Mouse (Mus musculus) forebrain, embryonic 12.5 days (tissue): ENCODE measurements around the gene Sel1l. TPM values are rescaled to one million over a fixed set of nuclear protein-coding genes. Genes with fewer than 3 reads are reported as not detected.
A peak's percentile ranks its signal among the peaks of the same experiment; 100 is the strongest.
"Not testable (repeated sequence)": the region's sequence is repeated elsewhere in the genome, so short reads cannot be mapped to it uniquely, and the experiment has no call there.

Experiments
- ATAC-seq: fragments of 200-750 bp; cut with Nextera tagmentation; 2 replicates; pipeline ENCODE4 v1.8.0; 2017; ENCODE audit warnings: moderate TSS enrichment; ENCODE audit not compliant: low FRiP score
- H3K27ac ChIP-seq: fragments of 300-500 bp; sonication (generic); 2 replicates; pipeline ENCODE4 v1.5.1; 2016; ENCODE audit warnings: mild to moderate bottlenecking
- H3K27me3 ChIP-seq: fragments of 300-500 bp; sonication (generic); 2 replicates; pipeline ENCODE4 v1.6.1; 2016; ENCODE audit warnings: mild to moderate bottlenecking
- H3K36me3 ChIP-seq: fragments of 300-500 bp; sonication (generic); replicated peaks from 2 replicates; pipeline ENCODE4 v1.6.1; 2016; ENCODE audit warnings: mild to moderate bottlenecking
- H3K4me1 ChIP-seq: fragments of 300-500 bp; sonication (generic); 2 replicates; pipeline ENCODE4 v1.6.1; 2016
- H3K4me2 ChIP-seq: fragments of 300-500 bp; sonication (generic); 2 replicates; pipeline ENCODE4 v1.6.1; 2016; ENCODE audit warnings: mild to moderate bottlenecking, moderate library complexity
- H3K4me3 ChIP-seq: fragments of 300-500 bp; sonication (generic); replicated peaks from 2 replicates; pipeline ENCODE4 v1.5.1; 2016; ENCODE audit warnings: mild to moderate bottlenecking
- H3K9ac ChIP-seq: fragments of 300-500 bp; sonication (generic); 2 replicates; pipeline ENCODE4 v1.6.1; 2016; ENCODE audit warnings: mild to moderate bottlenecking
- H3K9me3 ChIP-seq: fragments of 300-500 bp; sonication (generic); 2 replicates; pipeline ENCODE4 v1.6.1; 2016
- WGBS: fragments of 180-500 bp; shearing (Covaris S2); methylation state at CpG from one replicate; pipeline ENCODE4 v1.1.7; 2016; 5-methylcytosine and 5-hydroxymethylcytosine counted together
- polyA plus RNA-seq: library from polyadenylated mRNA; unstranded; fragments of >200 nt; fragmentation: Nextera tagmentation; extraction: Ambion mirVana; gene quantifications from 2 replicates; pipeline ENCODE4 v1.2.1, GENCODE M21; 2016

The Sel1l gene
- polyA plus RNA-seq, 1 experiment from 2014 or later = 69.7 TPM

- Histone ChIP-seq H3K27me3 (0 out of 2 replicates have a peak, but pooled peaks cover 3% of the 10 kb centered on the region), H3K4me2 (no peak overlapping the region), H3K36me3 (no peaks in the 10 kb centered on the region), H3K9ac (no peak overlapping the region), H3K9me3 (no peaks in the 10 kb centered on the region), H3K4me3 (no peak overlapping the region), H3K4me1 (no peaks in the 10 kb centered on the region), H3K27ac (no peak overlapping the region)
- WGBS = 55% methylated on average over 6 of the region's 6 CpGs
- peak; percentile 47; the same call in 1 of the 2 replicates for ATAC-seq
Measured at GRCm38 (mm10) chr12:91789801-91790200, 59.2 kb downstream of the Sel1l start.

- not testable (repeated sequence) for H3K27me3 ChIP-seq, H3K4me1 ChIP-seq, H3K9ac ChIP-seq, ATAC-seq, H3K4me3 ChIP-seq, H3K4me2 ChIP-seq, H3K9me3 ChIP-seq, H3K27ac ChIP-seq, H3K36me3 ChIP-seq
- WGBS = 63% methylated on average over 3 of the region's 3 CpGs
Measured at GRCm38 (mm10) chr12:91788446-91788845, 60.5 kb downstream of the Sel1l start.

GRCm38 (mm10) chr12:91787959-91788437 is 61.0 kb downstream of the Sel1l start, which contains the start of gene Ston2:
Gene Ston2, minus strand, starts transcription at chr12:91788387.
- H3K9ac ChIP-seq = no peak within 1 kb of the TSS
- 88% methylated on average over 9 of the region's 9 CpGs for WGBS
- H3K9me3 ChIP-seq = no peaks in the 10 kb centered on the region
- H3K4me2 ChIP-seq = no peak within 1 kb of the TSS
- no peak within 1 kb of the TSS for H3K4me3 ChIP-seq
- H3K4me1 ChIP-seq = no peaks in the 10 kb centered on the region
- 0 out of 2 replicates have a peak, but pooled peaks cover 3% of the 10 kb centered on the region for H3K27me3 ChIP-seq
- ATAC-seq = no peak
- H3K36me3 ChIP-seq = no peaks in the 10 kb centered on the region
- H3K27ac ChIP-seq = no peak within 1 kb of the TSS

- Histone ChIP-seq H3K9ac (no peak overlapping the region), H3K27me3 (no peaks in the 10 kb centered on the region), H3K27ac (no peak overlapping the region), H3K9me3 (no peaks in the 10 kb centered on the region), H3K4me2 (no peak overlapping the region), H3K36me3 (no peaks in the 10 kb centered on the region), H3K4me1 (no peaks in the 10 kb centered on the region), H3K4me3 (no peak overlapping the region)
- no peak for ATAC-seq
- 63% methylated on average over 10 of the region's 10 CpGs for WGBS
Measured at GRCm38 (mm10) chr12:91786355-91786754, 62.6 kb downstream of the Sel1l start.

- Histone ChIP-seq H3K4me3 (no peak overlapping the region), H3K4me2 (no peak overlapping the region), H3K27me3 (0 out of 2 replicates have a peak, but pooled peaks cover 5% of the 10 kb centered on the region), H3K36me3 (no peaks in the 10 kb centered on the region), H3K27ac (no peak overlapping the region), H3K9me3 (no peaks in the 10 kb centered on the region), H3K4me1 (peaks cover 17% of the 10 kb centered on the region), H3K9ac (no peak overlapping the region)
- 92% methylated on average over 5 of the region's 5 CpGs for WGBS
- no peak for ATAC-seq
Measured at GRCm38 (mm10) chr12:91781432-91781831, 67.5 kb downstream of the Sel1l start.

- no peaks in the 10 kb centered on the region for H3K9me3 ChIP-seq
- no peaks in the 10 kb centered on the region for H3K36me3 ChIP-seq
- H3K9ac ChIP-seq = no peak overlapping the region
- H3K4me3 ChIP-seq = no peak overlapping the region
- H3K4me2 ChIP-seq = no peak overlapping the region
- peaks cover 17% of the 10 kb centered on the region for H3K4me1 ChIP-seq
- no peak overlapping the region for H3K27ac ChIP-seq
- 88% methylated on average over 3 of the region's 3 CpGs for WGBS
- ATAC-seq = no peak
- H3K27me3 ChIP-seq = 0 out of 2 replicates have a peak, but pooled peaks cover 5% of the 10 kb centered on the region
Measured at GRCm38 (mm10) chr12:91780531-91780930, 68.4 kb downstream of the Sel1l start.

- WGBS = under 1% methylated on average over 35 of the region's 35 CpGs
- peak; percentile 97 for ATAC-seq
- Histone ChIP-seq H3K27ac (peak overlapping the region; percentile 54; the same call in 1 of the 2 replicates), H3K36me3 (no peaks in the 10 kb centered on the region), H3K4me3 (peak overlapping the region; percentile 74), H3K9ac (peak overlapping the region; percentile 68), H3K4me2 (peak overlapping the region; percentile 95), H3K4me1 (peaks cover 20% of the 10 kb centered on the region), H3K9me3 (no peaks in the 10 kb centered on the region), H3K27me3 (0 out of 2 replicates have a peak, but pooled peaks cover 5% of the 10 kb centered on the region)
Measured at GRCm38 (mm10) chr12:91779004-91779365, 70.0 kb downstream of the Sel1l start.

- Histone ChIP-seq H3K9me3 (no peaks in the 10 kb centered on the region), H3K4me2 (peak overlapping the region; percentile 95), H3K36me3 (no peaks in the 10 kb centered on the region), H3K4me1 (peaks cover 20% of the 10 kb centered on the region), H3K27me3 (0 out of 2 replicates have a peak, but pooled peaks cover 5% of the 10 kb centered on the region), H3K4me3 (peak overlapping the region; percentile 74), H3K9ac (peak overlapping the region; percentile 68), H3K27ac (peak overlapping the region; percentile 54; the same call in 1 of the 2 replicates)
- WGBS = under 1% methylated on average over 40 of the region's 51 CpGs
- peak; percentile 85 for ATAC-seq
Measured at GRCm38 (mm10) chr12:91778211-91779003, 70.5 kb downstream of the Sel1l start.

GRCm38 (mm10) chr12:91776342-91776741 is 72.6 kb downstream of the Sel1l start:
- Histone ChIP-seq H3K9me3 (no peaks in the 10 kb centered on the region), H3K4me3 (no peak overlapping the region), H3K27ac (no peak overlapping the region), H3K27me3 (0 out of 2 replicates have a peak, but pooled peaks cover 5% of the 10 kb centered on the region), H3K9ac (no peak overlapping the region), H3K4me1 (peaks cover 20% of the 10 kb centered on the region), H3K36me3 (no peaks in the 10 kb centered on the region), H3K4me2 (no peak overlapping the region)
- 90% methylated on average over 5 of the region's 5 CpGs for WGBS
- ATAC-seq = no peak

- no peak overlapping the region for H3K4me2 ChIP-seq
- 81% methylated on average over 8 of the region's 8 CpGs for WGBS
- no peak overlapping the region for H3K4me3 ChIP-seq
- no peaks in the 10 kb centered on the region for H3K9me3 ChIP-seq
- 0 out of 2 replicates have a peak, but pooled peaks cover 5% of the 10 kb centered on the region for H3K27me3 ChIP-seq
- H3K4me1 ChIP-seq = peaks cover 20% of the 10 kb centered on the region
- H3K27ac ChIP-seq = no peak overlapping the region
- H3K36me3 ChIP-seq = no peaks in the 10 kb centered on the region
- no peak overlapping the region for H3K9ac ChIP-seq
- ATAC-seq = no peak
Measured at GRCm38 (mm10) chr12:91774811-91775284, 74.1 kb downstream of the Sel1l start.

- no peak for ATAC-seq
- 71% methylated on average over 2 of the region's 2 CpGs for WGBS
Measured at GRCm38 (mm10) chr12:91768871-91769270, 80.1 kb downstream of the Sel1l start.

GRCm38 (mm10) chr12:91768176-91768575 is 80.8 kb downstream of the Sel1l start:
- no peaks in the 10 kb centered on the region for H3K27me3 ChIP-seq
- H3K4me3 ChIP-seq = no peak overlapping the region
- ATAC-seq = no peak
- no peak overlapping the region for H3K9ac ChIP-seq
- no peak overlapping the region for H3K4me2 ChIP-seq
- peaks cover 27% of the 10 kb centered on the region for H3K4me1 ChIP-seq
- no peak overlapping the region for H3K27ac ChIP-seq
- H3K9me3 ChIP-seq = no peaks in the 10 kb centered on the region
- WGBS = 90% methylated on average over 6 of the region's 6 CpGs
- H3K36me3 ChIP-seq = no peaks in the 10 kb centered on the region

More at GRCm38 (mm10) chr12:91768871-91769270, 80.1 kb downstream of the Sel1l start:
- no peak overlapping the region for H3K9ac ChIP-seq
- H3K4me1 ChIP-seq = peaks cover 27% of the 10 kb centered on the region
- H3K9me3 ChIP-seq = no peaks in the 10 kb centered on the region
- no peaks in the 10 kb centered on the region for H3K27me3 ChIP-seq
- H3K27ac ChIP-seq = no peak overlapping the region
- no peak overlapping the region for H3K4me2 ChIP-seq
- H3K4me3 ChIP-seq = no peak overlapping the region
- no peaks in the 10 kb centered on the region for H3K36me3 ChIP-seq
